Comparison of ENCODE assay signal across 8 mouse cellular contexts in the genomic region with DNA sequence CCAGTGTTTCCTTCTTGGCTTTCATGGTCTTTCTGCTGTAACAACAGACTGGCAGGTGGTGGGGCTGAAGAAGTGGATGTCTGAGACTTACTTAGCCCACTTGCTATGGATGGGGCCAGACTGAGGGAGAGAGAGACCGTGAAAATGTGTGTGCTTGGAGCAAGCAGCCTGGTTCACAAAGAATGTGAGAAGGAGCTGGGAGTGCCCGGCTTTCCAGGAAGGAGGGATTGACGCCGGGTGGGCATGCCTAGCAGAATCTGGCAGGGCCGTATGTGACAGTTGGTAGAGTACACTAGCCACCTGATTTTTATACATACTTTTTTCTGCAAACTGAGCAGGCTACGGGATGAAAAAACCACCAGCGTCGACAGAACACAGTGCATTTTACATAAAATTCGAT. TPM values are rescaled to one million over a fixed set of nuclear protein-coding genes. Genes with fewer than 3 reads are reported as not detected.
A peak's percentile ranks its signal among the peaks of the same experiment; 100 is the strongest.
DNase-seq lines count a peak whose midpoint lies in the region; ATAC-seq and TF ChIP-seq lines count a peak whose summit lies in the region.
"Had no signal": no experiment of that assay in that cellular context is flagged by ENCODE, and none has a peak within 500 bp of the region (broad histone marks: within the 10 kb centered on the region; RNA-seq: fewer than 3 reads in every experiment).

No protein-coding gene starts in this region.

- peaks cover 21% of the 10 kb centered on the region for H3K4me1 ChIP-seq in embryonic facial prominence, embryonic 13.5 days
- H3K4me1 ChIP-seq in hindbrain, embryonic 14.5 days (replicated peaks; ENCODE audit: control insufficient read depth, insufficient read depth, low read length): peaks cover 26% of the 10 kb centered on the region
- H3K4me1 ChIP-seq in midbrain, postnatal 0 days (ENCODE audit: insufficient read depth, low read length): peaks cover 13% of the 10 kb centered on the region

- intact Hi-C loops in left cerebral cortex, adult 2 months (cut with DNase I): no loop called here
- intact Hi-C loops in left cerebral cortex, postnatal 4 days (cut with DNase I): no loop called here

- TF ChIP-seq CTCF in left cerebral cortex, adult 2 months (IDR thresholded peaks at IDR 0.05): no peak
- no peak for TF ChIP-seq CTCF in midbrain, postnatal 0 days (IDR thresholded peaks at IDR 0.05)

- no peaks in the 10 kb centered on the region for H3K36me3 ChIP-seq in embryonic facial prominence, embryonic 13.5 days
- no peaks in the 10 kb centered on the region for H3K36me3 ChIP-seq in hindbrain, embryonic 14.5 days (replicated peaks; ENCODE audit: control insufficient read depth, insufficient read depth)
- H3K36me3 ChIP-seq in midbrain, postnatal 0 days (ENCODE audit: insufficient read depth, low read length): no peaks in the 10 kb centered on the region

- H3K4me2 ChIP-seq in embryonic facial prominence, embryonic 13.5 days: peak overlapping the region; percentile 58
- peak overlapping the region; percentile 52 for H3K4me2 ChIP-seq in hindbrain, embryonic 14.5 days (replicated peaks)
- peak overlapping the region; percentile 53 for H3K4me2 ChIP-seq in midbrain, postnatal 0 days (ENCODE audit: low read depth, low read length, poor library complexity, severe bottlenecking)

- 29% methylated on average over 9 of the region's 9 CpGs for WGBS in embryonic facial prominence, embryonic 13.5 days
- 36% methylated on average over 9 of the region's 9 CpGs for WGBS in hindbrain, embryonic 14.5 days
- 28% methylated on average over 9 of the region's 9 CpGs for WGBS in midbrain, postnatal 0 days

- H3K27me3 ChIP-seq in embryonic facial prominence, embryonic 13.5 days: peaks cover 46% of the 10 kb centered on the region
- H3K27me3 ChIP-seq in hindbrain, embryonic 14.5 days (ENCODE audit: control insufficient read depth, insufficient read depth, low read length): 0 out of 2 replicates have a peak, but pooled peaks cover 6% of the 10 kb centered on the region
- H3K27me3 ChIP-seq in midbrain, postnatal 0 days (ENCODE audit: insufficient read depth, low read length): 0 out of 2 replicates have a peak, but pooled peaks cover 5% of the 10 kb centered on the region

- no peaks in the 10 kb centered on the region for H3K9me3 ChIP-seq in embryonic facial prominence, embryonic 13.5 days
- no peaks in the 10 kb centered on the region for H3K9me3 ChIP-seq in hindbrain, embryonic 14.5 days (ENCODE audit: control insufficient read depth, low read length)
- no peaks in the 10 kb centered on the region for H3K9me3 ChIP-seq in midbrain, postnatal 0 days (ENCODE audit: low read length)

- ATAC-seq in embryonic facial prominence, embryonic 13.5 days (ENCODE audit: insufficient number of reproducible peaks, insufficient read depth, low FRiP score, low TSS enrichment, low read depth): no peak
- ATAC-seq in hindbrain, embryonic 14.5 days (ENCODE audit: low FRiP score): no peak
- ATAC-seq in midbrain, postnatal 0 days (ENCODE audit: low FRiP score): no peak

- peak overlapping the region; percentile 28 for H3K4me3 ChIP-seq in left cerebral cortex, adult 2 months
- peak overlapping the region; percentile 27 for H3K4me3 ChIP-seq in embryonic facial prominence, embryonic 13.5 days
- peak overlapping the region; percentile 15 for H3K4me3 ChIP-seq in hindbrain, embryonic 14.5 days (replicated peaks; ENCODE audit: low read length)
- H3K4me3 ChIP-seq in midbrain, postnatal 0 days (ENCODE audit: low read depth, low read length): peak overlapping the region; percentile 25; the same call in 1 of the 2 replicates

- DNase-seq in left cerebral cortex, adult 2 months (ENCODE audit: extremely low spot score in 1 of 2, low spot score in 2 of 2): no peak
- DNase-seq in left cerebral cortex, postnatal 4 days: no peak
- no peak for DNase-seq in hindbrain, embryonic 14.5 days (ENCODE audit: low spot score)
- DNase-seq in midbrain, postnatal 0 days (ENCODE audit: low spot score): no peak
- DNase-seq in embryo, embryonic 11 days: no peak
- no peak for DNase-seq in urinary bladder, postnatal 4 days (ENCODE audit: low spot score in 2 of 2)

- 0 out of 2 replicates have a peak overlapping the region, but pooled peaks have one; percentile 27 for H3K9ac ChIP-seq in embryonic facial prominence, embryonic 13.5 days
- H3K9ac ChIP-seq in hindbrain, embryonic 14.5 days: 0 out of 2 replicates have a peak overlapping the region, but pooled peaks have one; percentile 16
- H3K9ac ChIP-seq in midbrain, postnatal 0 days (replicated peaks; ENCODE audit: low read length, poor library complexity, severe bottlenecking): no peak overlapping the region

- no peak overlapping the region for H3K27ac ChIP-seq in left cerebral cortex, adult 2 months
- H3K27ac ChIP-seq in embryonic facial prominence, embryonic 13.5 days: no peak overlapping the region
- H3K27ac ChIP-seq in hindbrain, embryonic 14.5 days: no peak overlapping the region
- H3K27ac ChIP-seq in midbrain, postnatal 0 days (ENCODE audit: low read depth, low read length): no peak overlapping the region

RNA-seq across cellular contexts. Expression of gene 1700001C02Rik, which starts 0.5 kb away (rescaled TPM):
- total RNA-seq in left cerebral cortex, adult 2 months (2021): not detected
- total RNA-seq in left cerebral cortex, postnatal 4 days (2021): not detected
- polyA plus RNA-seq in embryonic facial prominence, embryonic 13.5 days (2015; fragmentation: Nextera tagmentation; extraction: Ambion mirVana): not detected in 2 replicates
- polyA plus RNA-seq in hindbrain, embryonic 14.5 days (2014; fragmentation: Nextera tagmentation; extraction: Ambion mirVana): 2.8 and 3.3 TPM in 2 replicates
- 1.4 and 1.6 TPM in 2 replicates for total RNA-seq in midbrain, postnatal 0 days (2014; rRNA removed)
- polyA plus RNA-seq in midbrain, postnatal 0 days (2015; fragmentation: Nextera tagmentation; extraction: Ambion mirVana): 2.9 and 3.4 TPM in 2 replicates
- total RNA-seq: left cerebral cortex, postnatal 36 days had no signal

RNA-seq across cellular contexts. Expression of gene Otof, which starts 4.6 kb away (rescaled TPM):
- 10 to 100 TPM; 20.7 to 27.5 TPM for total RNA-seq in left cerebral cortex, adult 2 months (2021)
- 10 to 100 TPM in 1 of 2 experiments, 1 to 10 TPM in 1; 7.1 to 10.8 TPM for total RNA-seq in left cerebral cortex, postnatal 4 days (2021)
- polyA plus RNA-seq in embryonic facial prominence, embryonic 13.5 days (2015; fragmentation: Nextera tagmentation; extraction: Ambion mirVana): 0.94 and 1.1 TPM in 2 replicates
- polyA plus RNA-seq in hindbrain, embryonic 14.5 days (2014; fragmentation: Nextera tagmentation; extraction: Ambion mirVana): 4.2 and 4.7 TPM in 2 replicates
- total RNA-seq in midbrain, postnatal 0 days (2014; rRNA removed): 6.1 and 9.9 TPM in 2 replicates
- 4.7 and 4.9 TPM in 2 replicates for polyA plus RNA-seq in midbrain, postnatal 0 days (2015; fragmentation: Nextera tagmentation; extraction: Ambion mirVana)
